Mouse (Mus musculus) thymus, postnatal 4 days (tissue): ENCODE measurements around the gene Il1rap.

ENCODE experiments used
- DNase-seq: peaks from one replicate; pipeline ENCODE4 v3.0.0; 2021

The Il1rap gene

GRCm38 (mm10) chr16:26732566-26732965 lies 151.1 kb downstream of the Il1rap start:
- no peak for DNase-seq

DNA sequence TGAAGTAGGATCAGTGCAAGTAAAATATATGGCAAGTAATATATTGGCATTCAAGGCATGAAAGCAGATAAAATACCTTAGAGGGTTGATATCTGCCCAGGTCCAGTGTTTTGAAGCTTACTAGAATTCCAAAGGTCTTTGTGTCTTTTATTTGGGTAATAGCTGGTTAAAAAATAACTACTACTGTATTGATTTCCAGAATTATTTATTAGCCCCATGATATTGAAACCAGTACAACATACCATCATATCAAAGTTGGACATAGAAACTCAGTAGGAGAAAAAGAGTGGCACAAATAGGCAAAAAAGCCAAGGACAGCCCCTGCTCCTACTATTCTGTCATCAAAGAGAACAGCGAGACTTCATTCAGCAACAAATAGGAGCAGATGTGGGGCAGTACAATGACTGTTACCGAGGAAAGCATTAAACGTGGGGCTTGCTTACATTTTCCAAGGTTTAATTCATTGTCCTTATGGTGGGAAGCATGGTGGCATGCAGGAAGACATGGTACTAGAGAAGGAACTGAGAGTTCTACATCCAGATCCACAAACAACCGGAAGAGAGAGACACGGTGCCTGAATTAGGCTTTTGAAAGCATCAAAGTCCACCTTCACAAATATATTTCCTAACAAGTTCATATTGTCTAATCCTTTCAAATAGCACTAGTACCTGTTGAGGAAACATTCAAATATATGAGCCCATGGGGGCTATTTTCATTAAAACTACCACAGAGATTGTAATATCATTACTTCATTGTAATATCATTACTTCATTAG lies 174.1 kb downstream of the Il1rap start:
- DNase-seq: no peak

DNA sequence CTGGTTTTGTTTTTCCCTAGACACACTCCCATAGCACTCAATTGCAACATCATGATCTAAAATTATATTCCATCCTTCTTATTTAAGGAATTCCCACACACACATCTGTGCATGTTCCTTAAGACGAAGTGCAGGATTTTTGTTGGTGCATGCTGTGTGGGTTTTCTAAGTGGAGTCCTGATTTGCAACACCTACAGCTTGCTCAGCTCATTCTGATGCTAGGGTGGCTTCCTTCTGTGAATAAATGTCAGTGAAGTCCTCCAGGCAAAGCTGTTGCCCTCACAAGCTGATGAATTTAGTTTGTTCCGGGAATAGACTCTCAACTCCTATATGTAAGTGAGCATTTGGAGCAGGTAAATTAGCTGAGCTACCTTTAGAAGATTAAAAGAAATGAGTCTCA lies 194.5 kb downstream of the Il1rap start:
- no peak for DNase-seq

GRCm38 (mm10) chr16:26777132-26777531 lies 195.6 kb downstream of the Il1rap start:
- no peak for DNase-seq
